Mouse (Mus musculus) splenic B cell, adult 2 months (primary cell): ENCODE results near the gene Zfp362.

ENCODE experiments used
- DNase-seq: peaks from one replicate; pipeline ENCODE4 v3.0.0-alpha.2; 2011; ENCODE audit warnings: low read depth, low spot score
- H3K27me3 ChIP-seq: 2 replicates; pipeline ENCODE4 v1.6.1; 2012; ENCODE audit warnings: mild to moderate bottlenecking, low read length, moderate library complexity, mixed read lengths; ENCODE audit not compliant: control insufficient read depth, poor library complexity, insufficient read depth, severe bottlenecking
- H3K36me3 ChIP-seq: 2 replicates; pipeline ENCODE4 v1.6.1; 2012; ENCODE audit warnings: mild to moderate bottlenecking, low read length, moderate library complexity, mixed read lengths; ENCODE audit not compliant: control insufficient read depth, poor library complexity, insufficient read depth, severe bottlenecking

Zfp362 gene

DNA sequence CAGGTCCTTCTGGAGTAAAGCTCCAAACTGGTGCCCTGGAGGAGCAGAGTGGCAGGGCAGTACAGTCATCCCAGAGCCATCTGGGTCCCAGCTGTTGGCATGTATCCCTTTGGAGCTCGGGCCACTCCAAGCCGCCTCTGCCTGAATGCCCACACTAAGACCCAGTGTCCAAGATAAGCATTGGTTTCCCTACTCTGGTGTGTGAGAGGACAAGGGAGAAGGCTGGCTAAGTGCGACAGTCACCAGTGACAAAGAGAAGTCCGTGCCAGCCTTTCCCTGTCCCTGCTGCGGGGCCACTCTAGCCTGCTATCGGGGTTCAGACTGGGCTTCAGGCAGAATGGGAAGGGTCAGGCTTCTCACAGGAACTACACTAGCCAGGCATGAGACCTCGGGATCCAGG, 49.9 kb downstream of the Zfp362 start:
- Histone ChIP-seq H3K27me3 (no peaks in the 10 kb centered on the region), H3K36me3 (peaks cover 11% of the 10 kb centered on the region; the same call in 1 of the 2 replicates)
- no peak for DNase-seq

DNA sequence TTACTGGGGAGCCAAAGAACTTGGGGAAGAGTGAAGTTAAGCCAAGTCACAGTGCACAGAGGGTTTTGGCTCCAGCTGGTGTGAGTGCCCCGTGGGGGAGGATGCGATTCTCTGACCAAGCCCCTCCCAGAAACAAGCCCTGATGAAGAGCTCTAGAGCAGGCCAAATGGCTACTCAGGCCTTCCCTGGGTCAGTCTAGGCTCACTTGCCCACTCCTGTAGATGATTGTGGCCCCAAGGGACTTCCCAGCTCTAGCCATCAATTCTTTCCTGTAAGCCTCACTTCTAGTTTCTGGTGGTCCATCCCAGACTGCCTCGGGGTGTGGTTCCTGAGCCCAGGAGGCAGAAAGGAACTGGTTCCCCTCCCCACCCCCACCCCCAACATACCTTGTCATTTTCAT, 50.8 kb downstream of the Zfp362 start, which contains the start of gene A3galt2:
Gene A3galt2, plus strand, starts transcription at position 301 of the 400 bp plus-strand sequence.
- no peak for DNase-seq

DNA sequence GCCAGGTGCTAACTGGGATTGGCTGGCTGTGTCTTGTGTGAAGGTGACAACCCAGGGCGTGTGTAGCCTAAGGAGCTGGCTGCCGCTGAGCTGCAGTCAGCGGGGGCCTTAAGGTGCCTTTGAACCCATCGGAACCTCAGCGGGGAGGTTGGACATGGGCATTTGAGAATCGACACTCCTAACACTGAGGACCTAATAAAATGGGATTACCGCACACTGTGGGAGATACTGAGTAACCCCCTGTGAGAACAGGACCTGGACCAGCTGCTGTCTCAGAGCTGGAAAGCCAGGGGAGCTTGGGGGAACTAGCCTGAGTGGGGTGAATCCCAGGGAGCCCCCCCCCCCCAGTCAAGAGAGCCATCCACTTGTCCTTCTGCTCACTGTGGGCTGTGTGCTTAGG, 52.3 kb downstream of the Zfp362 start:
- no peaks in the 10 kb centered on the region for H3K27me3 ChIP-seq
- H3K36me3 ChIP-seq = peaks cover 15% of the 10 kb centered on the region
- no peak for DNase-seq

More for the DNA sequence above, 50.8 kb downstream of the Zfp362 start, which contains the start of gene A3galt2:
- Histone ChIP-seq H3K27me3 (no peaks in the 10 kb centered on the region), H3K36me3 (peaks cover 11% of the 10 kb centered on the region; the same call in 1 of the 2 replicates)

DNA sequence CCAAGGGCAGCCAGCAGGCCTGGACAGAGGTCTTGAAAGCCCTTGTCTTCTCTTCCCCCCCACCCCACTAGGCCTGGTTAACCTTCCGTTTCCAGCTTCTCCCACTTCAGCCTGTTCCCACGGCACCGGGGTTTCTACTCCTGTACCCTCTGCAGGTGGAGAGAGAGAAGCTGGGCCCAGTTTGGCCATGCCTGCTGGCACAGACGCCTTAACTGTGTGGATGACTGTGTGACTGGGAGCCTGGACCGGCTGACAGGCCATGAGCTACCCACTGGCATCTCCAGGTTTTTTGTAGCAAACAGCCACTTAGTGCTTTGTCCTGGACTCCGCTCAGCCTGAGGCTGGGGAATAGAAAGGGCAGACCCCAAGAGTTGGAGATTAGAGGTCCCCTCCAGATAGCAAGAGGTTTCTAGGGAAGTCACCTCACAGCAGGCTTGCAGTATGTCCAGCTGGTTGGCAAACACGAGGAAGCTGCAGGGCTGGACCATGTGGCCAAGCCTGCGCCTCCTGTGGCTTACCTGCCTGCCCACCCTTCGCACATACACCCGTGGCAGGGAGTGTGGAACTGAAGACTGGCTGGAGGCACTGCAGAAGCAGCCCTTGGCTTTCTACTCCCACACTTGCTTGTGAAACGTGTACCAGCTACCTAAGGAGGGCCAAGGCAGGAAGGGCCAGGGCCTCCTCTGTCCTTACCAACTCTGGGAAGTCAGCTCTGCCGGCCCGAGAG, 53.7 kb downstream of the Zfp362 start:
- Histone ChIP-seq H3K36me3 (peaks cover 17% of the 10 kb centered on the region), H3K27me3 (no peaks in the 10 kb centered on the region)
- no peak for DNase-seq

DNA sequence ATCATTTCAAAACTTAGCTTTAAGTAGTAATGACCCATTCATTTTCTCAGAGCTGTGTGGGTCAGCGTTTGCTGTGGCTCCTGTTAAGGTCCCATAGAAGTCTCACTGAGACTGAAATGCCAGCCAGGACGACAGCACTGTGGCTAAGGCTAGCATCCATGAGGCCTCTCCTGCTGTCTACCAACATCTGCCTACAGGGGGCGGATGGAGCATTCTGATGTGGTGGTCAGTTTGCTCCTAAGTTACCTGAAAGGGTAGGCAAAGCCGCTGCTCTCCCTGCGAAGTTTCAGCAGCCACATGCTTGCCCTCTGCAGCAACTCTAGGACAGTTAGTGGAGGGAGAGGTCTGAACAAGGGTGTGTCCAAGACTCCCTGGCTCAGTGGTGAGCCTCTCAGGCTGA, 54.8 kb downstream of the Zfp362 start:
- Histone ChIP-seq H3K36me3 (peaks cover 27% of the 10 kb centered on the region), H3K27me3 (no peaks in the 10 kb centered on the region)
- DNase-seq = no peak

DNA sequence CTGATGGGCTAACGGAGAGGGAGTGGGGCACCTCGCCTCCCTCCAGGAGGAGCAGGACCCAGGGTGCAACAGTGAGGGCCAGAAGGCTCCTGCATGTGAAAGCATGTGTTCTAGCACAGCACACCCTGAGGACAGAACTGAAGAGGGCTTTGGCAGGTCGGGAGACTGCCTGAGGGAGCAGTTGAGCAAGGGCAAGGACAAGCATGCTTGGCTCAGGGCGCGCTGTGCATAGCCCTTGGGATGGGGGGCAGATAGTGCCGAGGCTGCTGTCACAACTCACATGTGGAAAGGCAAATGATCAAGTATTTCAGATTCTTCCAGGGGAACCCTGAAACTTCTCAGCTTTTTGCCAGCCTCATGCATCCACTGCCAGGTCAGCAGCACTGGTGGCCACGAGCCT, 57.5 kb downstream of the Zfp362 start:
- DNase-seq = no peak
- no peaks in the 10 kb centered on the region for H3K27me3 ChIP-seq
- H3K36me3 ChIP-seq = peaks cover 30% of the 10 kb centered on the region

DNA sequence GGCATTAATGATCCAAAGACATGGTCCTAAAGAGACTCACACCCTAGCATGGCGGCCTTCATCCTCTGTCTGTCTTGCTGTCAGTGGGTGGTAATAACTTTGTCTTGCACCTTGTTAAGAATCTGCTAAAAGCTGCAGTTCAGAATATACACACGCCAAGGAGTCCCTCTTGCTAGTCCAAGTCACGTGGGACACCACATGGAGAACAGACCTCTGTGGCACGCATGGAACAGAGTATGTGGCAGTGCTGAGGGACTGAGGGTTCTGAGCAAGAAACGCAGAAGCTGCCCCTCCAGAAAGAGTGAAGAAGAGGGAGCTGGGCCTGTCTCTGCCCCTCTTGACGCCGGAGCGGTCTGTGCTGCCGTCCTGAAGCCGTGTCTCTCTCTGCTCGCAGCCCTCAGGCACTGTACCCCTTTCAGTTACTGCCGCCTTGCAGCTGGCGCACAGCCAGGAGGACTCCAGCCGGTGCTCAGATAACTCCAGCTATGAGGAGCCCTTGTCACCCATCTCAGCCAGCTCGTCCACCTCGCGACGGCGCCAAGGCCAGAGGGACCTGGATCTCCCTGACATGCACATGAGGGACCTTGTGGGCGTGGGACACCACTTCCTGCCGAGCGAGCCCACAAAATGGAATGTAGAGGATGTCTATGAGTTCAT, 58.1 kb downstream of the Zfp362 start:
- H3K36me3 ChIP-seq = peaks cover 29% of the 10 kb centered on the region
- DNase-seq = no peak
- H3K27me3 ChIP-seq = no peaks in the 10 kb centered on the region

DNA sequence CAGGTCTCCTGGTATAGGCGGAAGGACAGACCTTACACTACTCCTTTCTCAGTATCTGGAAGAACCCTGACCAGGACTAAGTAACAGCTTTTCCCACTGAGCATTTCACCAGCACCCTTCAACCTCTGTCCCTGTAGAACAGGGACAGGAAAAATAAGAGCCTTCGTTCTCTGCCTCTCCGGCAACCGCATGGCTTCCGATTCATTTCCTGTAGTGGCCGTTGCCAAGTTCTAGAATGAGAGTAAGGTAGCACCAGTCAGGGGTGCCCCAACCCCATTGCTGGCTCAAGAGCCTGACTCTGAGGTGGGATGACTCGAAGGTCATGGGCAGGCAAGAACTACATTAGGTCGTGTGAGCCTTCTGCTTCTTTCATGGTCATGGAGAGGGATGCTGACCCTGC, 60.7 kb downstream of the Zfp362 start:
- DNase-seq = no peak
- H3K36me3 ChIP-seq = peaks cover 19% of the 10 kb centered on the region

DNA sequence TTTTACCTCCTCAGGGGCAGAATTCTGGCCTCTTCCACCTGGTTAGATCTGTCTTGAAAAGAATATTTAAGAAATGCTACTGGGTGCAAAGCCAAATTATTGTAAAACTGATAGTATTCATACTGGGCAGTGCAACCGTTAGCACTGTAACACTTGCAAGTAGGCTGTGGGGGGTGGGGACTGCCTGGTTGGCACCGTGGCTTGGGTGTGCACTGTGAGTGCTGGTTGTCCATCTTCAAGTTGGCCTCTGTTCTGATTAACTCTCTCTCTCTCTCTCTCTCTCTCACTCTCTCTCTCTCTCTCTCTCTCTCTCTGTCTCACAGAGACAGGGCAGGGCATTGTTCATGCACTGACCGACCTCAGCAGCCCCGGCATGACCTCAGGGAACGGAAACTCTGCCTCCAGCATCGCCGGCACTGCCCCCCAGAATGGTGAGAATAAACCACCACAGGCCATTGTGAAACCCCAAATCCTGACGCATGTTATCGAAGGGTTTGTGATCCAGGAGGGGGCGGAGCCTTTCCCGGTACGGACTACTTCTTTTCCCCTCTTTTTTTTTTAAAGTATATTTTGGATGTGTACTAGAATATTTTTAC, 62.7 kb downstream of the Zfp362 start:
- peaks cover 14% of the 10 kb centered on the region for H3K36me3 ChIP-seq
- DNase-seq = no peak
- H3K27me3 ChIP-seq = no peaks in the 10 kb centered on the region

More for the DNA sequence above, 60.7 kb downstream of the Zfp362 start:
- H3K27me3 ChIP-seq = no peaks in the 10 kb centered on the region

DNA sequence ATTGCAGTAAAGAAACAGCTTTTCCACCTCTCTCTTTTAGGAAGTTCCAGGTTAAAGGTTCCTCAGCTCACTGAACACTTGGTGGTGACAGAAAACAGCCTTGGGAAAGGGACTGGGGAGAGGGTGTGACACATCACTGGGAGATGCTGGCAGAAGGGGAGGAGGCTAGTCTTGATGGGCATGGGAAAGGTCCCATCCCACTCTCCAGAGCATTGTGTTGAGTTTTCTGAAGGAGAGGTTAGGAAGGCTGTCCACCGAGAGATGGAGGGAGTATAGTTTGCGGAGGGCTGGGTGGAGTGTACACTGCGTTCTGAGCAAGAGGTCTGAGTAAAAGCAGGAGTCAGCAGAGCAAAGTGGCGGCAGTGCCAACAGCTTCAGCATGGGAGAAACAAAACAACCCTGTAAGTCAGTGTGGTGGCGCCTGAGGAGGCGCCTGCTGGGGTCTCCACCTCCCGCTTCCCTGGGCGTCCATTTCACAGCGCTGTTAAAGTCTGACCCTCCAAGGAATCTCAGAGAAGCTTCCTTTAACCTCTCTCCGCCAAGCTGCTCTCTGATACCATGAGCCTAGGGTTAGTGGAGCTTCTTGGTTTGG, 63.4 kb downstream of the Zfp362 start:
- Histone ChIP-seq H3K36me3 (peaks cover 13% of the 10 kb centered on the region; the same call in 1 of the 2 replicates), H3K27me3 (no peaks in the 10 kb centered on the region)
- DNase-seq = no peak

DNA sequence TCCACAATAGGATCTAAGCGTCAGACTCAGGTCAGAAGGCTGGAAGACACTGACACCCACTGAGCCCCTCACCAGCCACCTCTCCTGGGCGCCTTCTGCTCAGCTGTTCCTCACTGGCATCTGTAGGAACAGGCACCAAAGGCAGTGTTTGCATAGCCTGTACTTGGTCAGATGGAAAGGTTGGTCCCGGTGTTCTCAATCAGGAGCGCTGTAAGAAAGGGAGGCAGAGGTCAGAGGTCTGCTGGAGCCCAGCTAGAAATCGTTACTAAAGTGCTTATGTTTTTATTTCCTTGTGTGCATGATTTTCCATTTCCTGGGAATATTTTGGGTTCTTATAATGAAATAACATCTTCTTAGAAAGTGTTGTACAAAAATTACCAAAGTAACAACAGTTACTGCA, 63.9 kb downstream of the Zfp362 start:
- Histone ChIP-seq H3K27me3 (no peaks in the 10 kb centered on the region), H3K36me3 (peaks cover 10% of the 10 kb centered on the region; the same call in 1 of the 2 replicates)
- no peak for DNase-seq

DNA sequence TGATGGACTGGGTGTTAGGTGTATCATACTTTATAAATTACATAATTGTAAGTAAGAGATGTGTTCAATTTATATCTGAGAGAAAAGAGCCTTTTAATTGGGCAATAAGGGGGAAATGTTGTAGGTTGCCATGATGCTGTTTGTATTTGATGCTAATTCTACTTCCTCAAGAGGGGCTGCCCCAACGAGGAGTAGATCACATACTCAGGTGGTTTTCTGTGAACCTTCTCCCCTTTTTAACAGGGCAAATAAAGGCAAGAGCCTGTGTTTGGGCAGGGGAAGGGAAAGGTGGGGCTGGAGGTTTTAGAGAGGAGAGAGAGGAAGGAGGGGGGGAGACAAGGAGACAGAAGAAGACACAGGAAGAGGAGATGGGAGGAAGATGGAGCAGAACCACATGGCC, 65.0 kb downstream of the Zfp362 start:
- Histone ChIP-seq H3K36me3 (peaks cover 3% of the 10 kb centered on the region; the same call in 1 of the 2 replicates), H3K27me3 (no peaks in the 10 kb centered on the region)
- peak; percentile 48 for DNase-seq

DNA sequence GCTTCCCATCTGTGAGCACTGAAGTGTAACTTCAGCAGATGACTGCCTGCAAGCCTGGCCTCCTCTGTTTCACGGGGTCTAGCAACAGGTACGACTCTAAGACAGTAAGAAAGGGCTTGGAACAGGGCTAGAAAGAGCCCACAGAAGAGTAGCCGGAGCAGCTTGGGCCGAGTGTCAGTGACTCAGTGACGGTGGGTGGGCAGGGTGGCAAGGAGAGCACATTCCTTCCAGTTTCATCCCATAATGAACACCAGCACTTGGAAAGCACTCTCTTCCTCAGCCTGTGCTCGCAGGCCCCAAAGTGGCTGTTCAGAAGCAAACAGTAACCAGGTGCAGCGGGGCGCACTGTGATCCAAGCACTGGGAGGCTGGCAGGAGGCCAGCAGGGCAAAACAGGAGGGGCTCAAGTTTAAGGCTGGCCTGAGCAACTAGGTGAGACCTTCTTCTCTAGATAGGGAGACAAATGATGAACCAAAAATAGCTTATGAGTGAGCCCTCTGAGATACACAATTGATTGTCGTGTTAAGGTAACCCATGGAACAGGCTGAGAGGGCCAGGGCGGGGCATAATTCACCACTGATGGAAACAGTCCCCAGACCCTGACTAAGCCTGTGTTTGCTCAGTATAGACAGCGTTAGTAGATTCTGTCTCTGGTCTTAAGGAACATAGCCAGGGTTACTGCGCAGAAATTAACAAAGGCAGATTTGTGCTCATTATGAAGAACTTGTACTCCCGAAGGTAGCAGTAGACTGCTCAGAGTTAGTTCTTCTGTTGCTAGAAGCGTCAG, 67.8 kb downstream of the Zfp362 start:
- H3K27me3 ChIP-seq = no peaks in the 10 kb centered on the region
- H3K36me3 ChIP-seq = no peaks in the 10 kb centered on the region
- DNase-seq = no peak

DNA sequence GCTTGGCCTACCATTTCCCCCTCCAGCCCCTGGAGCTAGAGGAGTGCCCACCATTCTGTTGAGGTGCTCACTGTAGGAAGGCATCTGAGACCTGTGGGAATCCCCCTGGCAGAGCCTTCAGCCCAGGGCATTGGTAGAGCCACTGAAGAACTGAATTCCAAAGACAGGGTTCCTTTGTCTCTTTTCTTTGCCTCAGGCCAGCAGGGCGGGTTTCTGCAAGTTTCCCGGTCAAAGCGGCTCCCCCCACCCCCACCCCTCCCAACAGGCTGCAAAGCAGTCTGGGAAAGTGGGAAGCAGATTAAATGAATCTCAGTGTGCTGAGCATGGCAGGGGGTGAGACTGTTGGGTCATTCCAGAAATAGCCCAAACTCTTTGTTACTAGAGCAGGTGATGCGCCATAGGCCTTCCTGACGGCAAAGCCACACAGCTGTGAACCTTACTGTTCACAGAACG, 68.7 kb downstream of the Zfp362 start:
- no peaks in the 10 kb centered on the region for H3K27me3 ChIP-seq
- H3K36me3 ChIP-seq = no peaks in the 10 kb centered on the region
- DNase-seq = no peak
